Mouse (Mus musculus) layer of hippocampus, adult 8-10 months (tissue): ENCODE results near the gene Pgap2. TPM values are rescaled to one million over a fixed set of nuclear protein-coding genes. Genes with fewer than 3 reads are reported as not detected.
A peak's percentile ranks its signal among the peaks of the same experiment; 100 is the strongest.
"Not testable (repeated sequence)": the region's sequence is repeated elsewhere in the genome, so short reads cannot be mapped to it uniquely, and the experiment has no call there.

Experiments
- DNase-seq, 2 experiments: peaks; one replicate each; pipeline ENCODE4 v3.0.0; 2022; ENCODE audit warnings: low spot score in 2 of 2
- total RNA-seq, 4 experiments: library from RNA; stranded (reverse); gene quantifications; 2 replicates each; pipeline ENCODE4 v1.2.4; 2022

The Pgap2 gene
- total RNA-seq, 4 experiments from 2014 or later, result 29.8 to 36.9 (median 33.5) TPM

- DNase-seq, result not testable (repeated sequence)
Measured at GRCm38 (mm10) chr7:102266021-102266400, 56.0 kb downstream of the Pgap2 start.

- DNase-seq, result no peak
Measured at GRCm38 (mm10) chr7:102266401-102267042, 56.5 kb downstream of the Pgap2 start.

GRCm38 (mm10) chr7:102267113-102267579 lies 57.1 kb downstream of the Pgap2 start:
- DNase-seq, result peak; percentile 90 to 95

GRCm38 (mm10) chr7:102267601-102268394 lies 57.8 kb downstream of the Pgap2 start, which contains the start of gene Stim1:
Gene Stim1, plus strand, starts transcription at chr7:102267806.
- DNase-seq, result no peak

GRCm38 (mm10) chr7:102268395-102268748 lies 58.4 kb downstream of the Pgap2 start:
- DNase-seq, result no peak

- DNase-seq, result no peak
Measured at GRCm38 (mm10) chr7:102272422-102272948, 62.5 kb downstream of the Pgap2 start.

GRCm38 (mm10) chr7:102281403-102281802 lies 71.4 kb downstream of the Pgap2 start:
- DNase-seq, result no peak

- DNase-seq, result no peak
Measured at GRCm38 (mm10) chr7:102282261-102282660, 72.3 kb downstream of the Pgap2 start.

Other genes starting within 250 kb of the Pgap2 start
- 10 to 100 TPM in 3 of 4 experiments, 1 to 10 TPM in 1; 8.3 to 12.9 (median 11.1) TPM for gene Il18bp, start 191.5 kb upstream of the Pgap2 start, total RNA-seq
- gene Rnf121, start 144.7 kb upstream of the Pgap2 start, total RNA-seq, result 10 to 100 TPM; 43.4 to 47.0 (median 44.9) TPM
- gene Xndc1, start 144.7 kb upstream of the Pgap2 start, total RNA-seq, result 10 to 100 TPM; 25.8 to 37.3 (median 31.9) TPM
- gene Xntrpc, start 144.5 kb upstream of the Pgap2 start, total RNA-seq, result 1 to 10 TPM; 1.7 to 2.8 (median 2.3) TPM
- 1 to 10 TPM in 3 of 4 experiments, not detected in 1; 1.4 to 2.4 (median 1.8) TPM for gene Trpc2, start 127.1 kb upstream of the Pgap2 start, total RNA-seq
- not detected for gene Art1, start 108.5 kb upstream of the Pgap2 start, total RNA-seq
- gene Art5, start 100.7 kb upstream of the Pgap2 start, total RNA-seq, result not detected
- gene Chrna10, start 93.4 kb upstream of the Pgap2 start, total RNA-seq, result under 1 TPM in 2 of 4 experiments, not detected in 2; 0.16 to 0.25 TPM
- gene Nup98, start within 50 bp of the Pgap2 start, total RNA-seq, result 10 to 100 TPM; 41.6 to 49.2 (median 45.3) TPM
- 10 to 100 TPM; 23.5 to 41.9 (median 32.6) TPM for gene Rhog, start 45.8 kb downstream of the Pgap2 start, total RNA-seq
- 10 to 100 TPM; 68.2 to 77.4 (median 69.8) TPM for gene Stim1, start 57.6 kb downstream of the Pgap2 start, total RNA-seq
- 10 to 100 TPM; 10.7 to 12.0 (median 11.5) TPM for gene Rrm1, start 231.5 kb downstream of the Pgap2 start, total RNA-seq